Mouse (Mus musculus) lung, adult 2 months (tissue): ENCODE measurements around the gene Zglp1.

Source experiments
- CTCF ChIP-seq: fragments of 200-500 bp; IDR thresholded peaks from 2 replicates; pipeline ENCODE4 v1.5.1; 2011; ENCODE audit warnings: mild to moderate bottlenecking, low read length, control low read depth; ENCODE audit not compliant: insufficient read depth
- POLR2A ChIP-seq: fragments of 200-500 bp; IDR thresholded peaks from 2 replicates; pipeline ENCODE4 v1.6.1; 2011; ENCODE audit warnings: low read depth, mild to moderate bottlenecking, control low read depth, low read length, borderline replicate concordance; ENCODE audit errors: extremely low read depth

GRCm38 (mm10) chr9:21016331-21017176 lies 50.3 kb downstream of the Zglp1 start:
- TF ChIP-seq CTCF, result no peak
- 0 out of 2 replicates have a peak, but pooled peaks have one; percentile 6 for TF ChIP-seq POLR2A
